Mouse (Mus musculus): Measurements from ENCODE around the gene Taf12. TPM values are rescaled to one million over a fixed set of nuclear protein-coding genes. Genes with fewer than 3 reads are reported as not detected.
A peak's percentile ranks its signal among the peaks of the same experiment; 100 is the strongest.

Taf12 gene
- polyA plus RNA-seq, 1 experiment from 2014 or later = 27.8 TPM

GRCm38 (mm10) chr4:132256384-132256783 is 17.8 kb upstream of the Taf12 start:
- no peak overlapping the region for H3K4me3 ChIP-seq (ENCODE audit: low read depth, low read length)
- no peak overlapping the region for H3K27ac ChIP-seq (ENCODE audit: low read depth)
- ATAC-seq = no peak
- H3K27me3 ChIP-seq (ENCODE audit: insufficient read depth, low read length) = no peaks in the 10 kb centered on the region
- no peak for DNase-seq
- peaks cover 2% of the 10 kb centered on the region for H3K36me3 ChIP-seq (replicated peaks; ENCODE audit: insufficient read depth, low read length)
- H3K9me3 ChIP-seq (ENCODE audit: low read length) = no peaks in the 10 kb centered on the region
- H3K9ac ChIP-seq (replicated peaks) = no peak overlapping the region
- TF ChIP-seq EP300 (IDR thresholded peaks at IDR 0.05; ENCODE audit: low read depth) (no peak), CTCF (IDR thresholded peaks at IDR 0.05; ENCODE audit: low read depth) (no peak)
- no peak overlapping the region for H3K4me2 ChIP-seq (ENCODE audit: low read depth, low read length)
- H3K4me1 ChIP-seq (ENCODE audit: insufficient read depth) = peaks cover 25% of the 10 kb centered on the region
- 89% methylated on average over 3 of the region's 3 CpGs for WGBS (ENCODE audit: insufficient replicate concordance)

DNA sequence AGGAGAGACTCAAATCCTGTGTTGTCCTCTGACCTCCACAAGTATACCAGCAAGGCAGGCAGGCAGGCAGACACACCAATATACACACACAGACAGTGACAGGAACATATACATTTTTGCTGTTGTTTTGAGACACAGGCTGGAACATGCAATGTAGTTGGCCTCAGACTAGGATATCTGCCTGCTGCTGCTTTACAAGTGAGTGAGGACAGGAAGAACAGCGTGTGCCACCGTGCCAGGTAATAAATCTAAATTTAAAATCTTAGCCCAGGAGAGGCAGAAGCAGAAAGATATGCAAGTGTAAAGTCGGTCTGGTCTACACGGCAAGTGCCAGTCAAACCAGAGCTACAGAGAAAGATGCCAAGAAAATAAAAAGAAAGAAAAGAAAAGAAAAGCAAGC is 14.9 kb upstream of the Taf12 start:
- Histone ChIP-seq H3K4me2 (ENCODE audit: low read depth, low read length) (0 out of 2 replicates have a peak overlapping the region, but pooled peaks have one; percentile 90), H3K9ac (replicated peaks) (no peak overlapping the region), H3K36me3 (replicated peaks; ENCODE audit: insufficient read depth, low read length) (no peaks in the 10 kb centered on the region; the same call in 1 of the 2 replicates), H3K27me3 (ENCODE audit: insufficient read depth, low read length) (no peaks in the 10 kb centered on the region), H3K4me3 (ENCODE audit: low read depth, low read length) (no peak overlapping the region), H3K4me1 (ENCODE audit: insufficient read depth) (peaks cover 19% of the 10 kb centered on the region), H3K9me3 (ENCODE audit: low read length) (no peaks in the 10 kb centered on the region), H3K27ac (ENCODE audit: low read depth) (peak overlapping the region; percentile 56; the same call in 1 of the 2 replicates)
- DNase-seq (no peak), ATAC-seq (no peak)
- no peak for TF ChIP-seq CTCF (IDR thresholded peaks at IDR 0.05; ENCODE audit: low read depth)
- no peak for TF ChIP-seq EP300 (IDR thresholded peaks at IDR 0.05; ENCODE audit: low read depth)
- 57% methylated on average over 4 of the region's 4 CpGs for WGBS (ENCODE audit: insufficient replicate concordance)

GRCm38 (mm10) chr4:132260404-132261379 is 13.5 kb upstream of the Taf12 start:
- 3% methylated on average over 20 of the region's 64 CpGs for WGBS (ENCODE audit: insufficient replicate concordance)
- ATAC-seq = peak; percentile 88
- Histone ChIP-seq H3K4me2 (ENCODE audit: low read depth, low read length) (peak overlapping the region; percentile 90), H3K4me3 (ENCODE audit: low read depth, low read length) (peak overlapping the region; percentile 76), H3K27me3 (ENCODE audit: insufficient read depth, low read length) (no peaks in the 10 kb centered on the region), H3K9me3 (ENCODE audit: low read length) (no peaks in the 10 kb centered on the region), H3K36me3 (replicated peaks; ENCODE audit: insufficient read depth, low read length) (no peaks in the 10 kb centered on the region; the same call in 1 of the 2 replicates), H3K27ac (ENCODE audit: low read depth) (peak overlapping the region; percentile 94), H3K4me1 (ENCODE audit: insufficient read depth) (peaks cover 18% of the 10 kb centered on the region), H3K9ac (replicated peaks) (peak overlapping the region; percentile 87)
- DNase-seq = peak; percentile 80
- TF ChIP-seq EP300 (IDR thresholded peaks at IDR 0.05; ENCODE audit: low read depth) (no peak), CTCF (IDR thresholded peaks at IDR 0.05; ENCODE audit: low read depth) (no peak)

GRCm38 (mm10) chr4:132261514-132262357 is 12.4 kb upstream of the Taf12 start, which contains the start of gene Gmeb1:
Gmeb1 (minus strand) TSS chr4:132261602.
- H3K27ac ChIP-seq (ENCODE audit: low read depth) = peak within 1 kb of the TSS; percentile 94
- peak within 1 kb of the TSS; percentile 90 for H3K4me2 ChIP-seq (ENCODE audit: low read depth, low read length)
- no peaks in the 10 kb centered on the region for H3K9me3 ChIP-seq (ENCODE audit: low read length)
- no peaks in the 10 kb centered on the region; the same call in 1 of the 2 replicates for H3K36me3 ChIP-seq (replicated peaks; ENCODE audit: insufficient read depth, low read length)
- TF ChIP-seq EP300 (IDR thresholded peaks at IDR 0.05; ENCODE audit: low read depth) (no peak), CTCF (IDR thresholded peaks at IDR 0.05; ENCODE audit: low read depth) (no peak)
- peak within 1 kb of the TSS; percentile 87 for H3K9ac ChIP-seq (replicated peaks)
- no peaks in the 10 kb centered on the region for H3K27me3 ChIP-seq (ENCODE audit: insufficient read depth, low read length)
- 13% methylated on average over 31 of the region's 49 CpGs for whole genome bisulfite sequencing (ENCODE audit: insufficient replicate concordance)
- peak within 1 kb of the TSS; percentile 76 for H3K4me3 ChIP-seq (ENCODE audit: low read depth, low read length)
- DNase-seq (peak; percentile 84), ATAC-seq (peak; percentile 88)
- H3K4me1 ChIP-seq (ENCODE audit: insufficient read depth) = peaks cover 18% of the 10 kb centered on the region

GRCm38 (mm10) chr4:132262358-132262616 is 11.9 kb upstream of the Taf12 start:
- H3K27ac ChIP-seq (ENCODE audit: low read depth) = peak overlapping the region; percentile 94; the same call in 1 of the 2 replicates
- H3K36me3 ChIP-seq (replicated peaks; ENCODE audit: insufficient read depth, low read length) = no peaks in the 10 kb centered on the region; the same call in 1 of the 2 replicates
- TF ChIP-seq CTCF (IDR thresholded peaks at IDR 0.05; ENCODE audit: low read depth) (no peak), EP300 (IDR thresholded peaks at IDR 0.05; ENCODE audit: low read depth) (no peak)
- peaks cover 18% of the 10 kb centered on the region for H3K4me1 ChIP-seq (ENCODE audit: insufficient read depth)
- ATAC-seq (no peak), DNase-seq (no peak)
- no peak overlapping the region for H3K4me3 ChIP-seq (ENCODE audit: low read depth, low read length)
- H3K9me3 ChIP-seq (ENCODE audit: low read length) = no peaks in the 10 kb centered on the region
- WGBS (ENCODE audit: insufficient replicate concordance) = 44% methylated on average over 5 of the region's 5 CpGs
- peak overlapping the region; percentile 87; the same call in 1 of the 2 replicates for H3K9ac ChIP-seq (replicated peaks)
- no peaks in the 10 kb centered on the region for H3K27me3 ChIP-seq (ENCODE audit: insufficient read depth, low read length)
- peak overlapping the region; percentile 90 for H3K4me2 ChIP-seq (ENCODE audit: low read depth, low read length)

- 73% methylated on average over 7 of the region's 7 CpGs for WGBS (ENCODE audit: insufficient replicate concordance)
- DNase-seq (no peak), ATAC-seq (no peak)
- H3K4me1 ChIP-seq (ENCODE audit: insufficient read depth) = peaks cover 15% of the 10 kb centered on the region
- H3K4me2 ChIP-seq (ENCODE audit: low read depth, low read length) = no peak overlapping the region
- TF ChIP-seq EP300 (IDR thresholded peaks at IDR 0.05; ENCODE audit: low read depth) = no peak
- no peak for TF ChIP-seq CTCF (IDR thresholded peaks at IDR 0.05; ENCODE audit: low read depth)
- H3K9me3 ChIP-seq (ENCODE audit: low read length) = no peaks in the 10 kb centered on the region
- H3K36me3 ChIP-seq (replicated peaks; ENCODE audit: insufficient read depth, low read length) = no peaks in the 10 kb centered on the region
- H3K27me3 ChIP-seq (ENCODE audit: insufficient read depth, low read length) = no peaks in the 10 kb centered on the region
- no peak overlapping the region for H3K9ac ChIP-seq (replicated peaks)
- H3K4me3 ChIP-seq (ENCODE audit: low read depth, low read length) = no peak overlapping the region
- no peak overlapping the region for H3K27ac ChIP-seq (ENCODE audit: low read depth)
Observed at GRCm38 (mm10) chr4:132263313-132263712, 10.9 kb upstream of the Taf12 start.

Data from liver, postnatal 0 days (tissue).